Mouse (Mus musculus) bone marrow, adult 2 months (tissue): Measurements from ENCODE around the gene Odf3l2. TPM values are rescaled to one million over a fixed set of nuclear protein-coding genes. Genes with fewer than 3 reads are reported as not detected.

ENCODE experiments used
- H3K27ac ChIP-seq: fragments of 200-500 bp; 2 replicates; pipeline ENCODE4 v1.5.1; 2012; ENCODE audit warnings: low read depth, mild to moderate bottlenecking, control low read depth, inconsistent platforms, low read length; ENCODE audit not compliant: control insufficient read depth, poor library complexity, insufficient read depth
- H3K4me1 ChIP-seq: fragments of 200-500 bp; 2 replicates; pipeline ENCODE4 v1.6.1; 2011; ENCODE audit warnings: low read length; ENCODE audit not compliant: control insufficient read depth, insufficient read depth
- H3K4me3 ChIP-seq: fragments of 200-500 bp; replicated peaks from 2 replicates; pipeline ENCODE3; 2011; ENCODE audit warnings: mild to moderate bottlenecking, low read depth, low read length, control low read depth; ENCODE audit not compliant: control insufficient read depth
- CTCF ChIP-seq: fragments of 200-500 bp; IDR thresholded peaks from 2 replicates; pipeline ENCODE4 v1.5.1; 2011; ENCODE audit warnings: low read length, control low read depth; ENCODE audit not compliant: control insufficient read depth, insufficient read depth
- POLR2A ChIP-seq: fragments of 200-500 bp; IDR thresholded peaks from 2 replicates; pipeline ENCODE4 v1.6.1; 2011; ENCODE audit warnings: low read depth, mild to moderate bottlenecking, control low read depth, low read length, borderline replicate concordance; ENCODE audit not compliant: control insufficient read depth
- WGBS: fragments of 180-500 bp; shearing (Covaris S2); methylation state at CpG from one replicate; pipeline ENCODE4 v1.1.7; 2018; 5-methylcytosine and 5-hydroxymethylcytosine counted together
- polyA plus RNA-seq: library from polyadenylated mRNA; stranded (reverse); fragments of >200 nt; gene quantifications from 2 replicates; pipeline ENCODE4 v1.2.4, GENCODE M21; 2011; ENCODE audit warnings: low replicate concordance; ENCODE audit not compliant: missing spikeins, insufficient read depth, insufficient read length

Odf3l2 gene
- polyA plus RNA-seq, result not detected in 2 replicates

DNA sequence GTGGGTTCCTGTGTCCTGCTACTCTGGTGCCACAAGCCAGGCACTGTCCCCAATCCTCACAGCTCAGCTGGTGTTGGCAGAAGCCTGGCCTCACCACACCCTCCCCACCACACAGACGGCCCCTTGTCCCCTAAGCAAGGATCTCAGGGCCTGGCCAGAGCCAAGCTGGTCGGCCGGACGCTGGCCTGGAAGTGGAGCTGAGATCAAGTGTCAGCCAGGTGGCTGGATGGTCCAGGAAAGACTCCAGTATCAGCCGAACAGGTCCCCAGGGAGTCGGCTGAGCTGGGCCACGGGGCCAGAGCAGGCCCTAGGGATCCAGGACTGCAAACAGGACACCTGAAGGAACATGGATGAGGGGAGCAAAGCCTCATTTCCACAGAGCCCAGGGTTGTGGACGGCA, at the start of gene Odf3l2:
Gene Odf3l2, minus strand, starts transcription at position 28 of the 400 bp plus-strand sequence.
- Histone ChIP-seq H3K4me3 (no peak within 1 kb of the TSS), H3K27ac (no peak within 1 kb of the TSS), H3K4me1 (no peaks in the 10 kb centered on the region)
- 74% methylated on average over 8 of the region's 8 CpGs for WGBS
- TF ChIP-seq POLR2A (no peak), CTCF (no peak)

DNA sequence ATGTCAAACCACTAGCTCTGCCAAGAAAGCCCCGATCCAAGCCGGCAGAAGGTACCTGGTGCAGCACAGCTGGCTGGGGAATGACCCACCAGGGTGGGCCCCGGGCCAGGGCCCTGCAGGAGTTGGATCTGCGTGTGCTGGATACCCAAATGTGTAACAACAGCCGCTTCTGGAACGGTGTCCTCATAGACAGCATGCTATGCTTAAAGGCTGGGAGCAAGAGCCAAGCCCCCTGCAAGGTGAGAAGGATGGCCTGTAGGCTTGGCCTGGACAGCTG, 48.8 kb upstream of the Odf3l2 start:
- H3K27ac ChIP-seq, result no peak overlapping the region
- H3K4me1 ChIP-seq, result peaks cover 3% of the 10 kb centered on the region
- TF ChIP-seq POLR2A (no peak), CTCF (no peak)
- 80% methylated on average over 6 of the region's 6 CpGs for WGBS
- no peak overlapping the region for H3K4me3 ChIP-seq

DNA sequence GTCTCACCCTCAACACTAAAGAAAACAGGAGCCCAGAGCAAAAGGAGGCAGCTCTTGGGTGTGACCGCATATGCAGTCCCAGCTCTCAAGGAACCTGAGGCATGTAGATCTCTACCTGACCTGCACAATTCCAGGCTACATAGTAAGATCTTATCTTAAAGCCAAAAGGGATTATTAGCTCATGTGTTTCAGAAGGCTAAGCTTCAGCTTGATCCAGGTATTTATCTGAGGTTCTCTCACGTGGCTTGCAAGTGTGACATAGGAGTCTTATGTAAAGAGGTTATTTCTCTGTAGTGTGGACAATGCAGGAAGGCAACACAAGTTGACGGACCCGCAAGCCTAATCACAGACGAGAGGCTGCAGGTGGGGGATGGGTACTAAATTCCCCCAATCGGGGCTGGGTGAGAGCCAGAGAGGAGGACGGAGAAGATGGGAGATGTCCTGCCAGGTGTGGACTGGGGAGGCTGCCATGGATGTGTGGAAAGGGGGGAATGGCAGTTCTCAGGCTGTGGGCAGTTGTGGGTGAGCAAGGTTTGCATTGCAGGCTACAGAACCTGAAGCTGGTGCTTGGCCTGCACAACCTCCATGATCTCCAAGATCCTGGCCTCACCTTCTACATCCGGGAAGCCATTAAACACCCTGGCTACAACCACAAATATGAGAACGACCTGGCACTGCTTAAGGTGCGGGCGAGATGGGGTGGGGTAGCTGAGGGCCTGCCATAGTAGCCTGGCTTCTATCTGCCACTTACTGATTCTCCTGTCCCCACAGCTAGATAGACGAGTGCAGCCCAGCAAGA, 48.2 kb upstream of the Odf3l2 start:
- H3K4me1 ChIP-seq, result peaks cover 3% of the 10 kb centered on the region
- no peak overlapping the region for H3K4me3 ChIP-seq
- H3K27ac ChIP-seq, result no peak overlapping the region
- WGBS, result 78% methylated on average over 12 of the region's 12 CpGs
- no peak for TF ChIP-seq POLR2A
- no peak for TF ChIP-seq CTCF

DNA sequence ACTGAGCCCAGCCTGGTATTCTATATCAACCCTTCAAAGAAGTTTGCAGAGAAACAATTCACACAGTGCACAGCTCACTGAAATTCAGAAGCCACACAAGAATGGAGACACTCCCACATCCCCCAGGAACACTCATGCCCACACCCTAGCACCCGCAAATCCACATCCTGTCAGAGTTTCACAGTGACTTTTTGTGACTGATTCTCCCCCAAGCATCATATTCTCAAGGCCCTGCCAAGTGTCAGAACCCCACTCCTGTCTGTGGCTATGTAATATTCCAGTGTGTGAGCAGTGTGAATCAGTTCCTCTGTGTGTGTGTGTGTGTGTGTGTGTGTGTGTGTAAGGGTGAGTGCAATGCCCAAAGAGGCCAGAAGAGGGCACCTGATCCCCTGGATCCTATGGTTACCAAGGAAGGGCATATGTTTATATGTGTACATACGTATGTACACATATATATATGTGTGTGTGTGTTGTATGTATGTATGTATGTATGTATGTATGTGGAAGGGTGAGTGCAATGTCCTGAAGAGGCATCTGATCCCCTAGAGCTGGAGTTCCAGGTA, 46.5 kb upstream of the Odf3l2 start:
- 95% methylated on average over 2 of the region's 2 CpGs for WGBS
- no peak for TF ChIP-seq POLR2A
- Histone ChIP-seq H3K4me1 (peaks cover 3% of the 10 kb centered on the region), H3K4me3 (no peak overlapping the region), H3K27ac (no peak overlapping the region)

DNA sequence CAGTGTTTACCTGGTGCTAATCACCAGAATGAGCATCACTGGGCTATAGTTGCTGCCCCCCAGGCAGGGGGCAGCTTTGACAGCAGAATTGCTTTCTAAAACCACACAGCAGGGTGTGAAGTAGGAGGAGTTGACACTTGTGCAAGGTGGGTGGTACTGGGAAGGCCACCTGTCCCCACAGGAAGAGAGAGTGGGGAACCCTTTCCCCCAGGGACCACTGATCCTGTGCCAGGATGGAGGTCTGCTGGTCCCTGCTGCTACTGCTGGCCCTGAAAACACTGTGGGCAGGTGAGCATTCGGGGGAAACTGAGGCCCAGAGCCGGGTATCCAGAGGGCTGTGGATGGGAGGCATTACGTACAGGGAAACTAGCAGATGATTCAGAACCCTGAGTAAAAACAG, 43.6 kb upstream of the Odf3l2 start:
- Histone ChIP-seq H3K27ac (no peak overlapping the region), H3K4me3 (no peak overlapping the region), H3K4me1 (peaks cover 2% of the 10 kb centered on the region; the same call in 1 of the 2 replicates)
- TF ChIP-seq CTCF, result no peak
- TF ChIP-seq POLR2A, result no peak
- 91% methylated on average over 3 of the region's 3 CpGs for WGBS

DNA sequence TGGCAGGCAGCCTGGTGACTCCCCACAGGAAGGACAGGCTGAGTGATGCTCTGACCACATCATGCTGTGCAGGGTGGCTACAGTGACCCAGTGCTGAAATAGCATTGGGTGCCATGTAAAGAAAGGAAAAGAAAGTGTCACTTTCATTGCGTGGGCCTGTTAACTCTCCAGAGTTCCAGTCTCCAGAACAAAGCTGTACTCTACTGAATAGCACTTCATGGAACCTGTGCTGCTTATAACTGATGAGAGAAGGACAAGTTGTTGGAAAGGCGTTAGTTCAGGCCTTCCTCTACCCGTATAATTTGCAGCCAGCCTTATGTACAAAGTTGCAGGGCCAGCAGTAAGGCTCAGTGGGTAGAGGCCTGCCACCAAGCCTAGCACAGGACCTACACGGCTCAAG, 43.2 kb upstream of the Odf3l2 start, which contains the start of gene Gzmm:
Gene Gzmm, plus strand, starts transcription at position 301 of the 400 bp plus-strand sequence.
- H3K4me1 ChIP-seq, result peaks cover 5% of the 10 kb centered on the region
- H3K27ac ChIP-seq, result no peak within 1 kb of the TSS
- TF ChIP-seq CTCF, result no peak
- no peak for TF ChIP-seq POLR2A
- 88% methylated on average over 4 of the region's 4 CpGs for WGBS
- H3K4me3 ChIP-seq, result no peak within 1 kb of the TSS

DNA sequence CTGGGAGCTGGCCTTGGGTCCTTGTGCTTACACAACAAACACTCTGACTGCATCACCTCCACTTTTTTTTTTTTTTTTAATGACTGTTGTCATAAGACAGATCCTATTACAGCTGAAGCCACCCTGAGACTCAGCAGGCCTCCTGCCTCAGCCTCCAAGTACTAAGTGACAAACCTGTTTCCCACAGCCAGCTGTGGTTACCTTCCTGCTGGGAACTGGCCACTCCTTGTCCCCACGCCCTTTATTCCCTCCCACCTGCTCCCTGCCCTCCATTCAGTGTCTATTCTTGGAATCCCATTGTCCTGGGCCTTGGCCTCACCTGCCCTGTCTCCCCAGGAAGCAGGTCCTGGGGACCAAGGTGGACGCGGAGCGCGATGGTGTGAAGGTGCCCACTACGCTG, 42.0 kb upstream of the Odf3l2 start:
- Histone ChIP-seq H3K27ac (no peak overlapping the region), H3K4me3 (no peak overlapping the region), H3K4me1 (peaks cover 6% of the 10 kb centered on the region)
- TF ChIP-seq CTCF (no peak), POLR2A (no peak)
- WGBS, result 98% methylated on average over 6 of the region's 6 CpGs

DNA sequence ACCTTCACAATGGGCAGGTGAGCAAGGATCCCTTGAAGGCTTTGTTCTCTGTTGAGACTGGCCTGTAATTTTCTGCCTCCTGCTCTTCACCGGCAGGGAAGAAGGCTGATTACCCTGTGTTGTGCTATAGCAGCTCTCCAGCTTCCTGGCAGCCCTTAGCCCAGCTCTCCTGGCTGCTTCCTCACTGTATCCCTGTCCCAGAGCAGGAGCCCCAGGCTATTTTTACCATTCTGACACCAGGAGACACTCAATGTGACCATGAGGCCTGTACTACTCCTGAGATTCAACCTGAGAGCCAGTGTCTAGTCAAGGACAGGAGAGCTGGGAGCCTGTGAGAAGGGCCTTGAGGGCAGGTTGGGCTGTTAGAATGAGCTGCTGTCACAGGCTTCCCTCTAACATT, 41.2 kb upstream of the Odf3l2 start:
- peaks cover 6% of the 10 kb centered on the region for H3K4me1 ChIP-seq
- 96% methylated on average over 1 of the region's 1 CpGs for WGBS
- no peak for TF ChIP-seq CTCF
- TF ChIP-seq POLR2A, result no peak

More for the DNA sequence above, 41.2 kb upstream of the Odf3l2 start:
- Histone ChIP-seq H3K4me3 (no peak overlapping the region), H3K27ac (no peak overlapping the region)
